Mouse (Mus musculus) embryonic facial prominence, embryonic 15.5 days (tissue): ENCODE measurements at regions not wholly inside any gene's neighbourhood (a gene's known extent, or its start where the extent isn't known, plus 50 kb on each side); places are given as distances from the start of the nearest gene placed in this dataset.
"Not testable (repeated sequence)": the region's sequence is repeated elsewhere in the genome, so short reads cannot be mapped to it uniquely, and the experiment has no call there.

Experiments
- ATAC-seq: fragments of 200-750 bp; cut with Nextera tagmentation; 2 replicates; pipeline ENCODE4 v1.8.0; 2017; ENCODE audit warnings: low read depth, moderate TSS enrichment; ENCODE audit not compliant: insufficient number of reproducible peaks, low FRiP score, low TSS enrichment
- H3K27ac ChIP-seq: fragments of 300-500 bp; sonication (generic); replicated peaks from 2 replicates; pipeline ENCODE4 v1.5.1; 2015; ENCODE audit warnings: mild to moderate bottlenecking, inconsistent platforms
- H3K27me3 ChIP-seq: fragments of 300-500 bp; sonication (generic); 2 replicates; pipeline ENCODE4 v1.6.1; 2015; ENCODE audit warnings: inconsistent platforms
- H3K36me3 ChIP-seq: fragments of 300-500 bp; sonication (generic); 2 replicates; pipeline ENCODE4 v1.6.1; 2015; ENCODE audit warnings: mild to moderate bottlenecking, inconsistent platforms
- H3K4me1 ChIP-seq: fragments of 300-500 bp; sonication (generic); 2 replicates; pipeline ENCODE4 v1.6.1; 2015; ENCODE audit warnings: inconsistent platforms
- H3K4me2 ChIP-seq: fragments of 300-500 bp; sonication (generic); replicated peaks from 2 replicates; pipeline ENCODE4 v1.6.1; 2015; ENCODE audit warnings: mild to moderate bottlenecking, inconsistent platforms
- H3K4me3 ChIP-seq: fragments of 300-500 bp; sonication (generic); replicated peaks from 2 replicates; pipeline ENCODE4 v1.5.1; 2015; ENCODE audit warnings: mild to moderate bottlenecking, inconsistent platforms
- H3K9ac ChIP-seq: fragments of 300-500 bp; sonication (generic); 2 replicates; pipeline ENCODE4 v1.6.1; 2015; ENCODE audit warnings: inconsistent platforms
- H3K9me3 ChIP-seq: fragments of 300-500 bp; sonication (generic); replicated peaks from 2 replicates; pipeline ENCODE4 v1.6.1; 2016; ENCODE audit warnings: inconsistent platforms
- WGBS: fragments of 180-500 bp; shearing (Covaris S2); methylation state at CpG from one replicate; pipeline ENCODE4 v1.1.7; 2015; 5-methylcytosine and 5-hydroxymethylcytosine counted together

DNA sequence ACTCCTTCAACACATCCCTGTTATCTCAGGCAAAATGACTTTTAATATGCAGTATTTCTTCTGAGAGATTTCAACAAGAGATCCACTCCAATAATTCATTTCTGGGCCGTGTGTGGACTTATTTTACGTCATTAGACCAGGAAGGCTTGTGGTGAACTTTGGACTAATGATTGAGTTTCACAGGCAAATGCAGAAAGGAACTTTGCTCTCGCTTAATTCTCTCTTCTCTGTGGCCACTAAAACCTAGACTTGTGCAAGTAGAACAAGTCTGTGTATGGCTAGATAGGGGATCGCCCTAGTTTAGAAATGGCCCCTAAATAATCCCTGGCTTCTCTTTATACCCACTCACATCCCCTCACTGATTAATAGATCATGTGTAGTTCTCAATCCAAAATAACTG lies 50.6 kb upstream of the Ppp1r12a start:
- Histone ChIP-seq H3K9ac (no peak overlapping the region), H3K27me3 (no peaks in the 10 kb centered on the region), H3K36me3 (no peaks in the 10 kb centered on the region), H3K4me1 (peaks cover 6% of the 10 kb centered on the region; the same call in 1 of the 2 replicates), H3K4me2 (no peak overlapping the region), H3K9me3 (no peaks in the 10 kb centered on the region), H3K4me3 (no peak overlapping the region), H3K27ac (no peak overlapping the region)
- ATAC-seq: no peak
- 83% methylated on average over 4 of the region's 4 CpGs for WGBS

DNA sequence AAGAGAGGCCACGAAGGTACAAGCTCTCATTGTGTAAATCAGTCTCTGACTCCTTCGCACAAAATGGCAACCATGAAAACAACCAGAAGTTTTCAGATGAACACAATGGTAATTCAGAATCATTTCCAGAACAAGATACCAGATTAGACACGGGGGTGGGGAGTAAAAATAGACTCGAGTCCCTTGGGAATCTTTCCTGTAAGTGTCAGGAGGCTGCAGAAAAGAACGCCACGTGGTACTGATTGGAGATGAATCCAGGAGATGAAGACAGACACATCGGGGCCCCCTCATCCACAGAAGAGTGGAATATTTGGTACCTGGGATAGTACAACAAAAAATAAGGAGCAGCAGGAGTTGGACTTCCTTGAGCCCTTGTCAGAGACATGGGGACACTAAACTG lies 51.1 kb upstream of the Ppp1r12a start:
- no peak for ATAC-seq
- Histone ChIP-seq H3K4me2 (no peak overlapping the region), H3K9ac (no peak overlapping the region), H3K9me3 (no peaks in the 10 kb centered on the region), H3K27ac (no peak overlapping the region), H3K27me3 (no peaks in the 10 kb centered on the region), H3K4me3 (no peak overlapping the region), H3K4me1 (peaks cover 6% of the 10 kb centered on the region; the same call in 1 of the 2 replicates), H3K36me3 (no peaks in the 10 kb centered on the region)
- 47% methylated on average over 7 of the region's 7 CpGs for WGBS

DNA sequence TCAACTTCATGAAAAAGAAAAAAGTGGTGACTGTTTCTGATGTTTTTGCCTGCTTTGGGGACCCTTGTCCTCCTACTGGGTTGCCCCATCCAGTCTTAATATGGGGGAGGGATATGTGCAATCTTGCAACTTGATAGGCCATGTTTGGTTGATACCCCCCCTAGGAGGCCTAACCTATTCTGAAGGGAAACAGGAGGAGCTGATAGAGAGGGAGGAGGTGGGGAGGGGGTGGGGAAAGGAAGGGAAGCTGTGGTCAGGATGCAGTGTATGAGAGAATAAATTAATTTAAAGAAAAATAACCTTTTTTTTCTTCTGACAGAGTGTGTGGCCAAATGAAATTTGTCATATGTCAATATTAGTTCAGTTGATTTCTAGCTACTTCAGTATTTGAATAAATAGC lies 51.8 kb upstream of the Ppp1r12a start:
- H3K9me3 ChIP-seq: no peaks in the 10 kb centered on the region

DNA sequence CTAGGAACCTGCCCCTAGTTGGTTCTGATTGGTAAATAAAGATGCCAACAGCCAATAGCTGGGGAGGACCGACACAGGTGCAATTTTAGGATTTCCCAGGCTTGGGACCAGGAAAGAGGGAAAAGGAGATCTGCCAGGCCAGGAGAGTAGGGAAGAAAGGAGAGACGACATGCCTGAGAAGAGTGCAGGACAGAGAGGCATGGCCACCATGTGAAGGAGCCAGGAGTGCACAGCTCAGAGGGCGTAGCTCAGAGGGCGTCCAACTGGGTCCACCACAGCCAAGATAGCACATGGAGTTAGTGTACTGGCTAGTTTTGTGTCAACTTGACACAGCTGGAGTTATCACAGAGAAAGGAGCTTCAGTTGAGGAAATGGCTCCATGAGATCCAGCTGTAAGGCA lies 53.5 kb upstream of the Ppp1r12a start:
- not testable (repeated sequence) for ATAC-seq, H3K36me3 ChIP-seq, H3K4me1 ChIP-seq, H3K4me2 ChIP-seq, H3K27me3 ChIP-seq, H3K27ac ChIP-seq, H3K4me3 ChIP-seq, H3K9me3 ChIP-seq, H3K9ac ChIP-seq
- WGBS: 74% methylated on average over 4 of the region's 4 CpGs

More for the DNA sequence above, 51.8 kb upstream of the Ppp1r12a start:
- no peak overlapping the region for H3K27ac ChIP-seq
- H3K27me3 ChIP-seq: no peaks in the 10 kb centered on the region
- no peak overlapping the region for H3K9ac ChIP-seq
- H3K36me3 ChIP-seq: no peaks in the 10 kb centered on the region
- peaks cover 6% of the 10 kb centered on the region; the same call in 1 of the 2 replicates for H3K4me1 ChIP-seq
- H3K4me2 ChIP-seq: no peak overlapping the region
- ATAC-seq: no peak
- no peak overlapping the region for H3K4me3 ChIP-seq

DNA sequence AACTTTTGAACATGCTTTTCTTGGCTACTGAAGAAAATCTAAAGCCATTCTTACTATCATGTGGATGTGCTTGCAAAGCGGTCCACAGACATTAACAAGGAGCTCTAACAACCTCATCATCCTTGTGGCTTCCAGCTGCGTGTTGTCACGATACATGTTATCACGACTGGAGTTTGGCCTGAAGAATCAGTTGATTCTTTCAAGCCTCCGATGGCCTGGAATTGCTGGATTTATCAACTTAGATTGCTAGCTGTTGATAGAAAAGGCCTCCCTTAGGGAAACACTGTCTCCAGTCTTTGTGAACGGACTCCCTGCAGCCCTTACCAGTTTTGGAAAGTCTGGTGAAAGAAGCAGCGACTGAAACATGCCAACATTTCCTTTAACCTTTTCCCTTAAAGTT lies 60.5 kb upstream of the Ppp1r12a start:
- H3K27ac ChIP-seq: no peak overlapping the region
- H3K9ac ChIP-seq: no peak overlapping the region
- no peaks in the 10 kb centered on the region for H3K36me3 ChIP-seq
- H3K4me1 ChIP-seq: no peaks in the 10 kb centered on the region
- ATAC-seq: no peak
- no peaks in the 10 kb centered on the region for H3K27me3 ChIP-seq
- no peak overlapping the region for H3K4me2 ChIP-seq
- H3K4me3 ChIP-seq: no peak overlapping the region
- H3K9me3 ChIP-seq: no peaks in the 10 kb centered on the region
- WGBS: 74% methylated on average over 7 of the region's 7 CpGs

DNA sequence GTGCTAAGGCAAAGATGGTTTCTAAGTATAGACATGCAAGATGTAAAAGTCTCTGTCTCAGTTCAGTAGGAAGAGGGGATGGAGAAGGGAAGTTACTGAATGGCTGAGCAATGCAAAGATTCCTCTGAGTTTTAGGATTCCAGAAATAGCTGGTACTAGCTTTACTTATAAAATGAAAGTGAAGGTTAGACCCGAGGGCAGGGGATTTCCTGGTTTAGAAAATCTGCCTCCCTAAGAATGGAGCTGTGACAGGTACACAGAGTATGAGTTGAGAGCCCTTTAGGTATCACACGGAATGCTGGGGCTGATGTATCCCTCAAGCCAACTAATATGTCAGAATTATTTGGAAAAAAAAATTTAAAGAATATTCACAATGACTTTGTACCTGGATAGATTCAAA lies 69.0 kb upstream of the Ppp1r12a start:
- 57% methylated on average over 2 of the region's 2 CpGs for WGBS
- ATAC-seq: no peak
- no peaks in the 10 kb centered on the region for H3K9me3 ChIP-seq
- no peaks in the 10 kb centered on the region for H3K4me1 ChIP-seq
- no peak overlapping the region for H3K4me2 ChIP-seq
- H3K27me3 ChIP-seq: no peaks in the 10 kb centered on the region
- H3K27ac ChIP-seq: no peak overlapping the region
- no peak overlapping the region for H3K9ac ChIP-seq
- no peaks in the 10 kb centered on the region for H3K36me3 ChIP-seq
- H3K4me3 ChIP-seq: no peak overlapping the region

DNA sequence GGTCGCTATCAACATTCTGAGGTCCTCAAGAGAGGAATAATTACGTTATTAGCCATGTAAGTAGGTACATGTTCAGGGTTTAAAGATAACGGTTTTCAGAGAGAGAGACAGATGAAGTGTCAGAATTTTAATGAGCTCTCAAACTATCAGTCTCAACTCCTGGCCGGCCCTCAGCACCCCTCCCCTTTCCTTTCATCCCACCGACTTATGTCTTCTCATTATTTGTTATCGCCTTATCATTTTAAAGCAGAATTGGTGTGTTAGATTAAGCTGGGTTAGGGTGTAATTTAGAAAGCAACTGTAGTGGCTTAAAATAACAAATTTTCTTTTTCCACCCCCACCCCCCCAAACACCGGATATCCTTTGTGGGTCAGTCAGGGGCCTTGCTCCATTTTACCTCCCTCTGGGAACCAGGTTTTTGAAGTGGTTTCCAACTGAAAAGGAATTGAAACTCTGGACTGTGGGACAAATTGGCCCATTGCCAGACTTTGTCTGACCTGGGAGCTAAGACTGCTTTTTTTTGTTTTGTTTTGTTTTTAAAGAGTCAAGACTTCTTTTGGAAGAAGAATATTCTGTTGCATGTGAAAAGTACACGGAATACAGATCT lies 72.5 kb upstream of the Ppp1r12a start:
- Histone ChIP-seq H3K4me3 (no peak overlapping the region), H3K4me2 (no peak overlapping the region), H3K9ac (no peak overlapping the region), H3K27me3 (no peaks in the 10 kb centered on the region), H3K9me3 (no peaks in the 10 kb centered on the region), H3K4me1 (no peaks in the 10 kb centered on the region), H3K27ac (no peak overlapping the region), H3K36me3 (no peaks in the 10 kb centered on the region)
- no peak for ATAC-seq
- WGBS: 68% methylated on average over 8 of the region's 8 CpGs

DNA sequence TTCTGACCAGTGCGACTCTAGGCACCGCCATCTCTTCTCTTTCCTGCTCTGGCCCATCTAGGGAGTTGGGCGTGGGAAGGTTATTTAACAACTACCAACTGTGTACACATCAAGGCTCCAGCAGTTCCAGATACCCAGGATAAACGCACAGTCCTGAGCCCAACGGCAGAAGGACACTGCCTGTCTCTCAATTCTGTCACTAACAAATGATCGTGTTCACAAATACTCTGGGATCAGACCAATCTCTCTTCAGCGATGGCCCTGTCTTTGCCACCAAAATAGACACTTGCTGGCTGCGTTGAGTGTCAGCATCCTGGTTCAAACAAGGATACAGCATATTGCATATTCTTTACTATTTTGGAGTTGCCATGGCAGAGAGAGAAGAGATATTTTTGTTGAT lies 73.1 kb upstream of the Ppp1r12a start:
- Histone ChIP-seq H3K9me3 (no peaks in the 10 kb centered on the region), H3K27ac (no peak overlapping the region), H3K4me2 (no peak overlapping the region), H3K36me3 (no peaks in the 10 kb centered on the region), H3K4me1 (no peaks in the 10 kb centered on the region), H3K9ac (no peak overlapping the region), H3K27me3 (no peaks in the 10 kb centered on the region), H3K4me3 (no peak overlapping the region)
- 52% methylated on average over 8 of the region's 8 CpGs for WGBS
- no peak for ATAC-seq

DNA sequence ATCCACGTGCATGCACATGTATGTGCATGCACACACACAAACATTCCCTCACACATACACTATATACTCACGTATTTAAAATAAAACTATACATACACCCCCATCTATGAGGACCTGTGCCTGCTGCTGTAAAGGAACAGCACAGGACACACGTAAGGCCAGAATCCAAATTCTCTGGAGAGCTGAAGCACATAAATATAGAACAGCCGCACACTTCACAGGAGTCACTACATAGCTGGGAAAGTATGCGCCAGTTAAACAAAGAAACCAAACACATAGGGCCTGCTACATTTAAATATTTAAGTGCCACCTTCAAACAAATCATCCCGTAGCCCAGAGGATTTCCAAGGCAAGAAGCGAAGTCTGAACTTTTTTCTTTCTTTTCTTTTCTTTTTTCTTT lies 73.8 kb upstream of the Ppp1r12a start:
- no peak overlapping the region for H3K4me2 ChIP-seq

DNA sequence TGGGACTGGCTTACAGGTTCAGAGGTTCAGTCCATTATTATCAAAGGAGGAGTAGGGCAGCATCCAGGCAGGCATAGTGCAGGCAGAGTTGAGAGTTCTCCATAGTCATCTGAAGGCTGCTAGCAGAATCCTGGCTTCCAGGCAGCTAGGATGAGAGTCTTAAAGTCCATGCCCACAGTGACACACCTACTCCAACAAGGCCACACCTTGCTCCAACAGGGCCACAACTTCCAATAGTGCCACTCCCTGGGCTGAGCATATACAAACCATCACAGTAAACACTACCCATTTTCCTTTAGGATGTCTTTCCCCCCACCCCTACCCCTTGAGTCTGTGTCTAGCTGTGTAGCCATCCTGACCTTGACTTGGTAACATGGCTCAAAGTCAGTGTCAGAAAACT lies 78.8 kb upstream of the Ppp1r12a start:
- no peaks in the 10 kb centered on the region for H3K27me3 ChIP-seq
- no peaks in the 10 kb centered on the region for H3K4me1 ChIP-seq
- H3K36me3 ChIP-seq: no peaks in the 10 kb centered on the region
- H3K9ac ChIP-seq: no peak overlapping the region
- ATAC-seq: no peak
- H3K4me3 ChIP-seq: no peak overlapping the region
- no peak overlapping the region for H3K27ac ChIP-seq
- H3K9me3 ChIP-seq: no peaks in the 10 kb centered on the region
- no peak overlapping the region for H3K4me2 ChIP-seq

More for the DNA sequence above, 73.8 kb upstream of the Ppp1r12a start:
- no peak for ATAC-seq
- Histone ChIP-seq H3K9me3 (no peaks in the 10 kb centered on the region), H3K36me3 (no peaks in the 10 kb centered on the region), H3K9ac (no peak overlapping the region), H3K27me3 (no peaks in the 10 kb centered on the region), H3K27ac (no peak overlapping the region), H3K4me3 (no peak overlapping the region), H3K4me1 (no peaks in the 10 kb centered on the region)
- 61% methylated on average over 7 of the region's 7 CpGs for WGBS

DNA sequence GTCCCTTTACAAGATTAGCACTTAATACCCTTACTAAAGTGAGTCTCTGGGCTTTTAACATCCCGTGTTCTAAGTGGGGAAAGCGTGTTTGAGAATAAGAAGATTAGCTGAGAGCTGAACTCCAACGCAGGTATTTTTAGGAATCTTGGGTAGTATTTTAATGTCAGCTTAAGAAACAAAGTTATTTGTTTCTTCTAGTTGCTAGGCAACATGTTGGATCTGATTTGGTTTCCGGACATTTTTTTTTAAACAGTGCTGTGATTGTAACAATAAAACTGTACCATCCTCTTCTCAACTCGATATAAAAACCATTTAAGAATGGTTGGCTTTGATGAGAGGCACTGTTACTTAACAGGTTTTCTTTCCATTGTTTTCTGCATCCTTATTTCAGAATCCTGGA lies 86.8 kb upstream of the Ppp1r12a start:
- Histone ChIP-seq H3K27me3 (no peaks in the 10 kb centered on the region), H3K9me3 (no peaks in the 10 kb centered on the region), H3K4me2 (no peak overlapping the region), H3K9ac (no peak overlapping the region), H3K4me1 (no peaks in the 10 kb centered on the region), H3K27ac (no peak overlapping the region), H3K36me3 (no peaks in the 10 kb centered on the region), H3K4me3 (no peak overlapping the region)
- ATAC-seq: no peak
- 71% methylated on average over 5 of the region's 5 CpGs for WGBS

DNA sequence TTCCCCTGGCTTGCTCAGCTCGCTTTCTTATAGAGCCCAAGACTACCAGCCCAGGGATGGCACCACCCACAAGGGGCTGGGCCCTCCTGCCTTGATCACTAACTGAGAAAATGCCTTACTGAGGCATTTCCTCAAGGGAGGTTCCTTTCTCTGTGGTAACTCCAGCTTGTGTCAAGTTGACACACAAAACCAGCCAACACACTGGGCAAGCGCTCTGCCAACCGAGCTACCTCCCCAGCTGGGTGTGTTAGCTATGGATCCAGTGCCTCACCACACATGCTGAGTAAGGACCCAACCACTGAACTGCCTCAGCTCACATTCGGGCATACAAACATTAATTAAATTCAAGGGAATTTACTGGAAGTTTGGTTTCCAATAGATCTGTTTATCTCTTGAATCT lies 88.2 kb upstream of the Ppp1r12a start:
- Histone ChIP-seq H3K4me3 (no peak overlapping the region), H3K36me3 (no peaks in the 10 kb centered on the region), H3K4me1 (no peaks in the 10 kb centered on the region), H3K27ac (no peak overlapping the region), H3K9me3 (no peaks in the 10 kb centered on the region), H3K4me2 (no peak overlapping the region), H3K27me3 (no peaks in the 10 kb centered on the region), H3K9ac (no peak overlapping the region)
- 81% methylated on average over 4 of the region's 4 CpGs for WGBS
- no peak for ATAC-seq
